Mouse (Mus musculus) ES-Bruce4 (cell line): Measurements from ENCODE around the gene Rftn2. TPM values are rescaled to one million over a fixed set of nuclear protein-coding genes. Genes with fewer than 3 reads are reported as not detected.

Experiments used
- H3K27ac ChIP-seq: 2 replicates; pipeline ENCODE4 v1.5.1; 2012; ENCODE audit warnings: low read length, inconsistent platforms; ENCODE audit not compliant: insufficient read depth
- H3K27me3 ChIP-seq: 2 replicates; pipeline ENCODE4 v1.6.1; 2012; ENCODE audit warnings: mild to moderate bottlenecking, low read length, inconsistent platforms; ENCODE audit not compliant: control insufficient read depth, poor library complexity, insufficient read depth, severe bottlenecking
- H3K36me3 ChIP-seq: 2 replicates; pipeline ENCODE4 v1.6.1; 2012; ENCODE audit warnings: inconsistent platforms, mild to moderate bottlenecking, low read length, moderate library complexity; ENCODE audit not compliant: control insufficient read depth, poor library complexity, insufficient read depth, severe bottlenecking
- H3K4me1 ChIP-seq: one replicate; pipeline ENCODE4 v1.8.1; 2011; ENCODE audit warnings: low read length; ENCODE audit not compliant: control insufficient read depth, insufficient read depth
- H3K4me3 ChIP-seq: 2 replicates; pipeline ENCODE4 v1.5.1; 2011; ENCODE audit warnings: low read depth, mild to moderate bottlenecking, low read length
- H3K9ac ChIP-seq: 2 replicates; pipeline ENCODE4 v1.6.1; 2012; ENCODE audit warnings: low read depth, mild to moderate bottlenecking, inconsistent platforms; ENCODE audit not compliant: poor library complexity, severe bottlenecking
- H3K9me3 ChIP-seq: replicated peaks from 2 replicates; pipeline ENCODE4 v1.6.1; 2012; ENCODE audit warnings: mild to moderate bottlenecking, low read length, inconsistent platforms; ENCODE audit not compliant: control insufficient read depth, poor library complexity, insufficient read depth, severe bottlenecking
- CTCF ChIP-seq: IDR thresholded peaks from one replicate; pipeline ENCODE4 v1.8.1; 2011; ENCODE audit warnings: low read depth, low read length
- EP300 ChIP-seq: IDR thresholded peaks from 2 replicates; pipeline ENCODE4 v1.6.1; 2011; ENCODE audit warnings: low read depth, low read length; ENCODE audit not compliant: insufficient read depth
- POLR2A ChIP-seq: IDR thresholded peaks from one replicate; pipeline ENCODE4 v1.8.1; 2011; ENCODE audit warnings: low read length; ENCODE audit not compliant: insufficient read depth
- polyA plus RNA-seq: library from polyadenylated mRNA; stranded (reverse); fragments of >200 nt; gene quantifications from 2 replicates; pipeline ENCODE4 v1.2.4, GENCODE M21; 2011; ENCODE audit warnings: low read depth; ENCODE audit not compliant: missing spikeins, insufficient read depth, insufficient read length

The Rftn2 gene
- polyA plus RNA-seq, 1 experiment: 0.43 TPM

DNA sequence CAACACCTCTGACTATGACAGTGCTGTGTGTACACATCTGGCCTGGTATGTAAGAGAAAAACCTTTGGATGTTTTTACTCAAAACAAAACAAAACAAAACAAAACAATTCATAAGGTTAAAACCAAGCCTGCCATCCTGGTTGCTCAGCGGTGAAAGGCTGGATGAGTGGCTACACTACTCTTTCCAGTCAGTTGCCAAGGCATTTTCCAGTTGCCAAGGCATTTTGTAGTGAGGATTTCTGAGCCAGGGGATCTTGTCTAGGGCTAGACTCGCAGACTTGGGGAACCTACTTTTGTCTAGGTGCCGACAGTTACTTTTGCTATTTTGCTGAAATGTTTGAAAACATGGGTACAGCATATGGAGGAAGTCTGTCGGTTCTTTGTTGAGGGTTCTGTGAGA lies 31.6 kb downstream of the Rftn2 start:
- peaks cover 4% of the 10 kb centered on the region for H3K4me1 ChIP-seq
- H3K4me3 ChIP-seq: no peak overlapping the region
- no peaks in the 10 kb centered on the region for H3K9me3 ChIP-seq
- no peak for TF ChIP-seq POLR2A
- no peak for TF ChIP-seq CTCF
- no peak for TF ChIP-seq EP300
- H3K9ac ChIP-seq: no peak overlapping the region
- no peak overlapping the region for H3K27ac ChIP-seq
- H3K27me3 ChIP-seq: no peaks in the 10 kb centered on the region
- no peaks in the 10 kb centered on the region for H3K36me3 ChIP-seq

DNA sequence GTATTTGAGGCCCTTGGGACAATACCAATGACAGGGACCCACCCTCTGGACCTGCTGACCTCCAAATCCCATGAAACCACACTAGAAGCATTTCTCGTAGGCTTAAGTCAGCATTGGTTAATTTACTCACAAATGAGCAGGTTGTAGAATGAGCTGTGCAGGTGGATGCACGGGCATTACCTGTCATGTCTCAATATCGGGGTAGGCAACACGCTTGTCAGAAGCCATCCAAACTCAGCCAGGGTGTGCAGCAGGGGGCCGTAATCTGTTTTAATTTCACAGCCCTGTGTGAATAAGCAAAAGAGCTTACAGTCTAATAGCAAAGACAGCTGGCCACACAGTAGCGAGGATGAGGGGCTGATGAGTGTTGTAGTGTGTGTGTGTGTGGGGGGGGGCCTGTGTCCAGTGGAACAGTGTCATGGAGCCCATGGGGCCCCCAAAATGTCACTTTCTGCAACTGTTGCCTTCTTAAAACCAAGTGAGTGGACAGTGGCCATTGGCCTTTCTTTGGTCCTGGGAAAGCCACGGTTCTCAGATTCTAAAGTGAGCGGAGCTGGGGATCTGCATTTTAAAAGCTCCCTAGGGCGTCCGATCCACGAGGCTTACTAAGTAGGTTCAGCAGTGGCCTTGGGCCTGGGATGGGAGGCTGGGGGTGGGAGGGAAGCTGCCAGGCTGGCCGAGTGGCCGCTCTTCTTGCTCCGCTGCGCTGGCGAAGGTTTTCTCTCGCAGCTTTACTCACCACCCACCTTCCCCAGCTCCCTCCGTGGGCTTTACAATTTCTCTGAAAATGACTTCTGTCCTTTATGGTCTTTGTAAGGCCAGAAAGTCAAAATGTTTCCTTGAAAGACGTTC lies 32.3 kb downstream of the Rftn2 start:
- no peak for TF ChIP-seq POLR2A
- no peak overlapping the region for H3K27ac ChIP-seq
- no peaks in the 10 kb centered on the region for H3K9me3 ChIP-seq
- no peaks in the 10 kb centered on the region for H3K36me3 ChIP-seq
- H3K9ac ChIP-seq: no peak overlapping the region
- peaks cover 4% of the 10 kb centered on the region for H3K4me1 ChIP-seq
- H3K4me3 ChIP-seq: no peak overlapping the region
- no peaks in the 10 kb centered on the region for H3K27me3 ChIP-seq

DNA sequence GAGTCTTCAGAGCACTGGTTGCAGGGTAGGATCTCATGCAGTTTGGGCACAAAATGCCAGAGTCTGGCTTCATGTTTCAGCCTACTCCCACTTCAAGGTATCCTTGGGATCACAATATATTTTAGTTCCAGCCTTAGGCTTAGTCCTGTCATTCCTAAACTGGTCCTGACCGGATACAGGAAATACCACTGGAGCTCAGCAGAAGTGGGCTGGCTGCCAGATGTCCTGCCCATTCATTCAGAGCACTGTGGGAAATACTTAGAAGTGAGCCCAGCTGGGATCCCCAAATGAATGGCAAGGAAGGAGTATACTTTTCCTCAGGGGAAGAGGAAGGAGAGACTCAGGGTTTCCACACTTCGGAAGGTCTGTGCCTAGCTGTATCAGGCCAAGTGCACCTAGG lies 33.3 kb downstream of the Rftn2 start:
- H3K4me1 ChIP-seq: peaks cover 2% of the 10 kb centered on the region
- H3K27me3 ChIP-seq: no peaks in the 10 kb centered on the region
- no peak for TF ChIP-seq CTCF
- TF ChIP-seq POLR2A: no peak
- TF ChIP-seq EP300: no peak
- no peak overlapping the region for H3K27ac ChIP-seq
- H3K9ac ChIP-seq: no peak overlapping the region
- H3K9me3 ChIP-seq: no peaks in the 10 kb centered on the region
- H3K4me3 ChIP-seq: no peak overlapping the region
- no peaks in the 10 kb centered on the region for H3K36me3 ChIP-seq

DNA sequence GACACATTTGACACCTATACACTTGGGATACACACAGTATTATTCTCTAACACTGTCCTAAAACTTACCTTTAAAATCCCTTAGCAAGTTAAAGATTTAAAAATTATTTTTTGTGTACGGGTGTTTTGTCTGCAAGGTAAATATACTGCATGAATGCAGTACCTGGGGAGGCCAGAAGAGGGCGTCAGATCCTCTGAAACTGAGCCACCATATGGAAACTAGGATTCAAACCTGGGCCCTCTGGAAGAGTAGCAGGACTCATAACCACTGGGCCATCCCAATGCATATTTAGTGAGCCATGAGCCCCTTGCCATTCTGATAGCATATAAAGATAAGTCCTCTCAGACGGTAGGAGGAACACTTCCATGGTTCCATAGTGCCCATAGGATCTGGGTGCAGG lies 33.8 kb downstream of the Rftn2 start:
- H3K9ac ChIP-seq: no peak overlapping the region
- H3K9me3 ChIP-seq: no peaks in the 10 kb centered on the region
- no peaks in the 10 kb centered on the region for H3K27me3 ChIP-seq
- TF ChIP-seq POLR2A: no peak
- no peak for TF ChIP-seq EP300
- peak; percentile 43 for TF ChIP-seq CTCF
- H3K4me1 ChIP-seq: peaks cover 2% of the 10 kb centered on the region
- H3K36me3 ChIP-seq: no peaks in the 10 kb centered on the region
- H3K27ac ChIP-seq: no peak overlapping the region
- no peak overlapping the region for H3K4me3 ChIP-seq

DNA sequence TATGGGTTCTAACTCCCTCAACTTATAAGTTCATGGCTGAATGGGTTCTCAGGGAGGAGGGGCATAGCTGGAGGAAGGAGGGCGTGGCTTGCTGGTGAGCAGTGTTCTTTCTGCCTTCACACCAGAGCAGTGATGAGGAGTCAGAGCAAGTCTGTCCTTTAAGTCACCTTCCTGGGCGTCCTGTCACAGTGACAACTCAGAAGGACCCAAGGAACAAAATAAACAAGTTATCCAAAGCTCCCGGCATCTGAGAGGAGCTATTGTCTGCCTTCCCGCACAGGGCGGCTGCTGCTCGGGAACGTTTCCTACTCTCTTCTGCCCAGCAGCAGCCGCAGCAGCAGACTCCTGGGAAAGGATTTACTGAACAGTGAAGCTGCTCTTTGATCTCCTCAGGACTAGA lies 34.6 kb downstream of the Rftn2 start:
- no peak for TF ChIP-seq EP300
- no peak for TF ChIP-seq POLR2A
- no peak for TF ChIP-seq CTCF
- peaks cover 2% of the 10 kb centered on the region for H3K4me1 ChIP-seq
- no peaks in the 10 kb centered on the region for H3K27me3 ChIP-seq
- H3K27ac ChIP-seq: no peak overlapping the region
- no peak overlapping the region for H3K9ac ChIP-seq
- no peak overlapping the region for H3K4me3 ChIP-seq
- no peaks in the 10 kb centered on the region for H3K36me3 ChIP-seq
- no peaks in the 10 kb centered on the region for H3K9me3 ChIP-seq

DNA sequence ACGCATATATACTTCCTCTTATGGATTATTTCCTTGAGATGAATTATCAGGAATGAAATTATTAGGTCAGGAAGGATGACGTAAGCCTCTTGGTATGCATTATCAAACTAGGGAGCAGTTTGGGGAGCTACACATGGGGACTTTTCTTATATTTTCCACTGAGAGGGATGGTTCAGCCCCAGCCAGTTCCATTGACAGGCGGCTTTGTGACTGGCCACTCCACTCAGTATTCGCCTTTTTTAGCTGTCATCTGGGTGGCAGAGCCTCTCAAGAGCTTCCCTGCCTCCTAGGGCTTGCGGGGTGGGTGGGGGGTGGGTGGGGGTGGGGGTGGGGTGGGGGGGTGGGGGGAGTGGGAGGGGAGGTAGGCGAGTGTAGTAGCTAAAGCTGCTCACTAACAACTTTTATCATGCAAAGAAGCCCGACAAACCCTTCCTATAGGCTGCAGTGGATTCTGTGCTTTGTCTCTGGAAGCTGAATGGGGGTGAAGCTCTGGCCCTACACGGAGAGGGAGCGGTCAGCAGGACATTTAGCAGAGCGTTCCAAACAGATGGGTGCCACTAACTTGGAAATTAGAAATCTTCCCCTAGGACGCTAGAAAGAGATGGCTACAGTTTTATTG lies 39.9 kb downstream of the Rftn2 start:
- H3K9me3 ChIP-seq: no peaks in the 10 kb centered on the region
- H3K9ac ChIP-seq: no peak overlapping the region
- no peak overlapping the region for H3K4me3 ChIP-seq
- no peaks in the 10 kb centered on the region for H3K4me1 ChIP-seq
- H3K36me3 ChIP-seq: no peaks in the 10 kb centered on the region
- TF ChIP-seq CTCF: no peak
- TF ChIP-seq EP300: no peak
- TF ChIP-seq POLR2A: no peak
- peaks cover 2% of the 10 kb centered on the region for H3K27me3 ChIP-seq
- no peak overlapping the region for H3K27ac ChIP-seq
